Comparison of ENCODE assay signal across 19 mouse cellular contexts in the genomic region with DNA sequence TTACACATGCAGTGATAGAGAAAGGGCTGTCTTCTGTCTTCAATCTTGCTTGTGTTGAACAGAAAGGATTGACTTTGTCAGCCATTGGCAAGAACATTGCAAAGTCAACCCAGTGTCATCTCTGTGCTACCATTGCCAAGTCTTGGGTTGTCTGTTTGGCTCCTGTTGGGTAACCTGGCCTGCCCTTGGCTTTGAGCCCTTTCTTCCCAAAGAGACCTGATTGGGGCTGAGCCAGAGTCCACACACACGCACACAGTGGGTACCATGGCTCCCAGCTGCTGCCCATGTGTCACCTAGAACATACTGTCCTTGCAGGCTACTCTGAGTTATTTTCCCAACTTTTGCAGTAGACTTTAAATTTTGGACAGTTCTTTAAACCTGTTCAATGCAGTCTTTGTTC. TPM values are rescaled to one million over a fixed set of nuclear protein-coding genes. Genes with fewer than 3 reads are reported as not detected.
DNase-seq lines count a peak whose midpoint lies in the region.
"Had no signal": no experiment of that assay in that cellular context is flagged by ENCODE, and none has a peak within 500 bp of the region (broad histone marks: within the 10 kb centered on the region; RNA-seq: fewer than 3 reads in every experiment).

No protein-coding gene starts in this region.

- no peaks in the 10 kb centered on the region for H3K4me1 ChIP-seq in heart, embryonic 10.5 days
- H3K4me1 ChIP-seq: forebrain, embryonic 15.5 days; heart, embryonic 15.5 days; hindbrain, embryonic 13.5 days; kidney, embryonic 15.5 days; limb, embryonic 12.5 days; lung, embryonic 15.5 days; midbrain, embryonic 10.5 days had no signal

- no peak overlapping the region for H3K4me3 ChIP-seq in heart, embryonic 10.5 days
- H3K4me3 ChIP-seq: forebrain, embryonic 15.5 days; heart, embryonic 15.5 days; hindbrain, embryonic 13.5 days; kidney, embryonic 15.5 days; limb, embryonic 12.5 days; lung, embryonic 15.5 days; midbrain, embryonic 10.5 days had no signal

- peak; percentile 13 for DNase-seq in adrenal gland, adult 2 months
- no peak for DNase-seq in adrenal gland, adult 8-10 months
- peak; percentile 54 for DNase-seq in gastrocnemius, adult 18-20 months (ENCODE audit: low spot score)
- no peak for DNase-seq in gastrocnemius, postnatal 4 days (ENCODE audit: low spot score in 2 of 2)
- peak; percentile 5 to 7 for DNase-seq in heart, adult 9 months (ENCODE audit: low spot score in 2 of 2)
- no peak for DNase-seq in heart, embryonic 10.5 days (ENCODE audit: low spot score)
- DNase-seq in cerebellum, postnatal 14 days, result peak; percentile 42 to 62
- no peak for DNase-seq in spleen, postnatal 36 days (ENCODE audit: low spot score in 2 of 2)
- DNase-seq: retina, postnatal 1 day had no signal

- H3K27ac ChIP-seq in heart, embryonic 10.5 days, result no peak overlapping the region
- H3K27ac ChIP-seq: forebrain, embryonic 15.5 days; heart, embryonic 15.5 days; hindbrain, embryonic 13.5 days; kidney, embryonic 15.5 days; limb, embryonic 12.5 days; liver, embryonic 14.5 days; lung, embryonic 15.5 days; macrophage; midbrain, embryonic 10.5 days; stomach, postnatal 0 days had no signal

- no peaks in the 10 kb centered on the region for H3K36me3 ChIP-seq in heart, embryonic 10.5 days
- H3K36me3 ChIP-seq: forebrain, embryonic 15.5 days; heart, embryonic 15.5 days; hindbrain, embryonic 13.5 days; kidney, embryonic 15.5 days; limb, embryonic 12.5 days; lung, embryonic 15.5 days; midbrain, embryonic 10.5 days had no signal

- 78% methylated on average over 1 of the region's 1 CpGs for WGBS in heart, embryonic 10.5 days

- no peaks in the 10 kb centered on the region for H3K9me3 ChIP-seq in heart, embryonic 10.5 days
- H3K9me3 ChIP-seq: forebrain, embryonic 15.5 days; heart, embryonic 15.5 days; hindbrain, embryonic 13.5 days; kidney, embryonic 15.5 days; limb, embryonic 12.5 days; lung, embryonic 15.5 days; midbrain, embryonic 10.5 days had no signal

- H3K27me3 ChIP-seq in heart, embryonic 10.5 days (ENCODE audit: insufficient read depth, poor library complexity, severe bottlenecking), result no peaks in the 10 kb centered on the region
- H3K27me3 ChIP-seq: forebrain, embryonic 15.5 days; heart, embryonic 15.5 days; hindbrain, embryonic 13.5 days; kidney, embryonic 15.5 days; limb, embryonic 12.5 days; lung, embryonic 15.5 days had no signal

RNA-seq across cellular contexts. Expression of gene Fam19a1, which starts 51.0 kb away (rescaled TPM):
- 1 to 10 TPM; 1.5 to 2.9 TPM for total RNA-seq in adrenal gland, adult 2 months (2021)
- 0.13 and 0.20 TPM in 2 replicates for polyA plus RNA-seq in adrenal gland, adult 2 months (2012; rRNA removed)
- 1 to 10 TPM; 1.6 to 4.4 (median 2.8) TPM for total RNA-seq in adrenal gland, adult 8-10 months (2022)
- not detected for total RNA-seq in gastrocnemius, adult 18-20 months (2021)
- under 1 TPM in 1 of 2 experiments, not detected in 1; 0.12 TPM for total RNA-seq in gastrocnemius, postnatal 4 days (2021)
- 0.34 and 0.79 TPM in 2 replicates for polyA plus RNA-seq in heart, embryonic 10.5 days (2016; fragmentation: Nextera tagmentation; extraction: Ambion mirVana)
- polyA plus RNA-seq: liver, embryonic 14.5 days; macrophage had no signal

Comparison
In these comparisons a context has a peak if more than half of its experiments do, and no peak if none do; other contexts are left out.
1. DNase-seq: peak in adrenal gland, adult 2 months (single experiment), gastrocnemius, adult 18-20 months (single experiment), heart, adult 9 months (2 of 2) and cerebellum, postnatal 14 days (2 of 2); none in adrenal gland, adult 8-10 months (single experiment), gastrocnemius, postnatal 4 days (0 of 2), heart, embryonic 10.5 days (single experiment) and spleen, postnatal 36 days (0 of 2).